Mouse (Mus musculus) forebrain, embryonic 15.5 days (tissue): ENCODE results near the gene Tfap2d. TPM values are rescaled to one million over a fixed set of nuclear protein-coding genes. Genes with fewer than 3 reads are reported as not detected.

Experiments used
- ATAC-seq: fragments of 200-750 bp; cut with Nextera tagmentation; replicated peaks from 2 replicates; pipeline ENCODE4 v1.8.0; 2017; ENCODE audit warnings: mild to moderate bottlenecking, moderate TSS enrichment, moderate library complexity
- H3K27ac ChIP-seq: fragments of 300-500 bp; sonication (generic); replicated peaks from 2 replicates; pipeline ENCODE4 v1.5.1; 2015; ENCODE audit warnings: mild to moderate bottlenecking, inconsistent platforms
- H3K27me3 ChIP-seq: fragments of 300-500 bp; sonication (generic); 2 replicates; pipeline ENCODE4 v1.6.1; 2015; ENCODE audit warnings: inconsistent platforms
- H3K36me3 ChIP-seq: fragments of 300-500 bp; sonication (generic); 2 replicates; pipeline ENCODE4 v1.6.1; 2015; ENCODE audit warnings: mild to moderate bottlenecking, inconsistent platforms
- H3K4me1 ChIP-seq: fragments of 300-500 bp; sonication (generic); 2 replicates; pipeline ENCODE4 v1.6.1; 2015; ENCODE audit warnings: inconsistent platforms
- H3K4me2 ChIP-seq: fragments of 300-500 bp; sonication (generic); replicated peaks from 2 replicates; pipeline ENCODE4 v1.6.1; 2015; ENCODE audit warnings: mild to moderate bottlenecking, inconsistent platforms
- H3K4me3 ChIP-seq: fragments of 300-500 bp; sonication (generic); 2 replicates; pipeline ENCODE4 v1.5.1; 2015; ENCODE audit warnings: mild to moderate bottlenecking, inconsistent platforms
- H3K9ac ChIP-seq: fragments of 300-500 bp; sonication (generic); replicated peaks from 2 replicates; pipeline ENCODE4 v1.6.1; 2015; ENCODE audit warnings: mild to moderate bottlenecking, inconsistent platforms
- H3K9me3 ChIP-seq: fragments of 300-500 bp; sonication (generic); 2 replicates; pipeline ENCODE4 v1.6.1; 2016; ENCODE audit warnings: inconsistent platforms
- WGBS: fragments of 180-500 bp; shearing (Covaris S2); methylation state at CpG from one replicate; pipeline ENCODE4 v1.1.7; 2015; ENCODE audit warnings: mixed read lengths; 5-methylcytosine and 5-hydroxymethylcytosine counted together
- polyA plus RNA-seq: library from polyadenylated mRNA; unstranded; fragments of >200 nt; fragmentation: Nextera tagmentation; extraction: Ambion mirVana; gene quantifications from 2 replicates; pipeline ENCODE4 v1.2.1, GENCODE M21; 2015

Tfap2d gene
- 14.7 and 16.7 TPM in 2 replicates for polyA plus RNA-seq

DNA sequence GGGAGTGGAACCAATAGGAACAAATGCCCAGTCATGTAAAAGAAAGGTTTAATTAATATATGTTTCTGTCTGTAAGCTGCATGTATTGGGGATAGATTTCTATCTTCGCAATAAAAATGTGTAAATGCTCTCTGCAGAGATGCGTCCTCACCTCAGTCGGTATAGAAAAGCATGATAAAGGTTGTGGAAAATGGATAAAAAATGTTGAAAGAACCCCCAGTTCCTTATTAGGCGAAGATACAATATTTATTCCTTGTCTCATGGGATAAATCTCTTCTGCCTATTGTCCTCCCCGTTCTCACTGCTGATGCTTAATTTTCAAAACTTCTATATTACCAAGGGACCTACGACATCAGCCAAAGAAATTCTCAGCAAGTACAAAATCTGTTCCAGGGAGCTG lies at the start of gene Tfap2d:
Gene Tfap2d (plus strand): TSS at position 392 of the 400 bp plus-strand sequence.
- WGBS = 3% methylated on average over 6 of the region's 6 CpGs
- no peak within 1 kb of the TSS for H3K4me2 ChIP-seq
- H3K4me3 ChIP-seq = peak within 1 kb of the TSS; percentile 22
- H3K27me3 ChIP-seq = peaks cover 92% of the 10 kb centered on the region
- H3K4me1 ChIP-seq = no peaks in the 10 kb centered on the region
- no peaks in the 10 kb centered on the region for H3K36me3 ChIP-seq
- H3K9me3 ChIP-seq = no peaks in the 10 kb centered on the region
- no peak within 1 kb of the TSS for H3K9ac ChIP-seq
- peak within 1 kb of the TSS; percentile 56; the same call in 1 of the 2 replicates for H3K27ac ChIP-seq
- ATAC-seq = no peak

DNA sequence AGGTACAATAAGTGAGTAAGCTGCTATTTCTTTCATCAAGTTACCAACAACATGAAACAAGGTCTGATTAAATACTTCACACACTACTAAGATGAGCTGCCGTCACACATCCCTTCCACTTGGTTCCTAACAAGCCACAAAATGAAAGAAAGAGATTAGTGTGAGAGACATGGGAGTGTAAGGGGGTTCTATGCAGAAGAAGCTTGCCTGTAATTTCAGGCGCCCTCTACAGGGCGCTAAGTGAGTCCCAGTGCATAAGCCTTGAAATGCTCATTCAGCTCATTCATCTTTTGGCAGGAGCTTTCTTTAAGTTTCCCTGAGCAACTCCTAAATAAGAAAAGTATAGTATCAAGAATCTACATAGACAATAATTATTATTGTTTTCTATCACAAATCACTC lies 46.5 kb upstream of the Tfap2d start:
- Histone ChIP-seq H3K4me2 (no peak overlapping the region), H3K27ac (no peak overlapping the region), H3K9ac (no peak overlapping the region), H3K4me3 (no peak overlapping the region), H3K9me3 (no peaks in the 10 kb centered on the region), H3K4me1 (no peaks in the 10 kb centered on the region), H3K27me3 (no peaks in the 10 kb centered on the region), H3K36me3 (no peaks in the 10 kb centered on the region)
- 7% methylated on average over 3 of the region's 3 CpGs for WGBS
- 0 out of 2 replicates have a peak, but pooled peaks have one; percentile 60 for ATAC-seq

DNA sequence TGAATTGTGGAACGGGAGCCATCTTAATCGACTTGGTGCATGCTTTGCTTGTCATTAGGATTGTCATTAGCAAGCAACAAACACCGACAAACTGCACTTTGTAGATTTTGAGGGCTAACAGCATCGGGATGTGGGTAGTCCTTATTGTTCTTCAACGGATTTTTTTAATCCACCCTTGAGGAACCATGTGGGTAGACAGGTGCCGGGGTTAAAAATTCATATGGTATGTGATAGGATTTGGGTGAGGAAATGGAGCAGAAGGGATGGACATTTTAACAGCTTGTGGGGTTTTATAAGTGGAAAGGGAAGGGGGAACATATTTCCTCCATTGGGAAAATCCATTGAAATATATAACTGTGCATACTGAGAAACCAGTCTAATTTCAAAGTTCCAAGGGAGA lies 46.0 kb upstream of the Tfap2d start:
- H3K4me2 ChIP-seq = no peak overlapping the region
- ATAC-seq = no peak
- no peaks in the 10 kb centered on the region for H3K9me3 ChIP-seq
- H3K4me1 ChIP-seq = no peaks in the 10 kb centered on the region
- H3K27ac ChIP-seq = no peak overlapping the region
- no peak overlapping the region for H3K9ac ChIP-seq
- H3K36me3 ChIP-seq = no peaks in the 10 kb centered on the region
- H3K27me3 ChIP-seq = no peaks in the 10 kb centered on the region
- H3K4me3 ChIP-seq = no peak overlapping the region
- 70% methylated on average over 6 of the region's 6 CpGs for WGBS

DNA sequence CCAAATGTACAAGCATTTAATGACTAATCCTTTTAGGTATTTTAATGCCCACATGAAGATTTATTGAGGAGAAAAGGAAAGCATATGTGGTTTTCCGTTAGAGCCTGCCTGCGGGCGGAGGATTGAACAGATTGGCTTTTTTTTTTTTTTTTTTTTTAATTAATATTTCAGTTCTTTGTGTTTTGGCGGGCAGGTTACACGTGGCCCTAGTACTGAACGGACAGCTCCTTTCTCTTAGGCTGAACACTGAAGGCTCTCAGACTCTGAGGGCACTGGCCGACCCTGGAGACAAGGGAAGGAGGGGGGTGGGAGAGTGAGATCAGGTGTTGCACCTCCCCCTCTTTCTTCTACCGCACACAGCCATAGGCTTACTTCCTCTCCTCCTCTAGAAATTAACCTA lies 14.7 kb upstream of the Tfap2d start:
- no peaks in the 10 kb centered on the region for H3K4me1 ChIP-seq
- H3K4me2 ChIP-seq = no peak overlapping the region
- no peaks in the 10 kb centered on the region for H3K27me3 ChIP-seq
- H3K9me3 ChIP-seq = no peaks in the 10 kb centered on the region
- H3K36me3 ChIP-seq = no peaks in the 10 kb centered on the region
- ATAC-seq = peak; percentile 63; the same call in 1 of the 2 replicates
- H3K9ac ChIP-seq = no peak overlapping the region
- 7% methylated on average over 8 of the region's 8 CpGs for WGBS
- no peak overlapping the region for H3K4me3 ChIP-seq
- no peak overlapping the region for H3K27ac ChIP-seq

DNA sequence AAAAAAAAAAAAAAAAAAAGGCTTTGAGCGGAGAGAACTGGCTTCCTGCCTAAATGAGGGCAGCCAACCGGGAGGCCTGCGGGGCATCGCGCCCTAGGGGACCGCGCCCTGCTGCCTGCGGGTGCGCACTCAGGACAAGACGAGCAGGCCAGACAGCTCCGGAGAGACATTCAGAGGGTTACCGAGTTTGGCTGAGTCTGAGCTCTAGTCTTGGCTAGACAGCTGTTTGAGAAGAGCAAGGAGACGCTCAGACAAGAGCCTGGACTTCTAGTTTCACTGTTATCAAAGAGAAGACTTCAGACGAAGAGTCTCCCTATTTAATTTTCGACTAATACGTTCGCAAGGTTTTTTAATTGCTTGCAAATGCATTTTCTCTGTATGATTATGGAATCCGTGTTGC lies 5.9 kb upstream of the Tfap2d start:
- H3K36me3 ChIP-seq = no peaks in the 10 kb centered on the region
- H3K27me3 ChIP-seq = peaks cover 55% of the 10 kb centered on the region
- 0 out of 2 replicates have a peak, but pooled peaks have one; percentile 66 for ATAC-seq
- H3K9me3 ChIP-seq = no peaks in the 10 kb centered on the region
- no peak overlapping the region for H3K9ac ChIP-seq
- peaks cover 6% of the 10 kb centered on the region; the same call in 1 of the 2 replicates for H3K4me1 ChIP-seq
- H3K4me3 ChIP-seq = 0 out of 2 replicates have a peak overlapping the region, but pooled peaks have one; percentile 0
- no peak overlapping the region for H3K27ac ChIP-seq
- WGBS = 1% methylated on average over 18 of the region's 18 CpGs
- peak overlapping the region; percentile 29 for H3K4me2 ChIP-seq

DNA sequence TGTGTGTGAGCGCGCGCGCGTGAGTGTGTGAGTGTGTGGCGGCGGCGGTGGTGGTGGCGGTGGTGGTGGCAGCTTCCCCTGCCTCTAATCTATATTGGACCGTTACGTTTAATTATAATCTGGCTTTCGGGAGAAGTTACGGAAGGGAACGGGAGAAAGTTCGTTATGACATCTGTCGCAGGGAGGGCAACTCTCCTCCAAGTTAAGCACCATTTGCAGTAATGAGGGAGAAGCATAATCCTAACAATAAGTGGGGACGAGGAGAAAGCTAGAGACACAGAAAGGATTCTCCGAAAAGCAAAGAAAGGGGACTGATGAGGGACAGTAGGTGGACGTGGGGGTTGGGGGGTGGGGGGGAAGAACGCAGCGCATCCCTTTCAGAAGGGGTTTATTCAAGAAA lies 494 bp downstream of the Tfap2d start:
- H3K9me3 ChIP-seq = no peaks in the 10 kb centered on the region
- H3K27me3 ChIP-seq = peaks cover 93% of the 10 kb centered on the region
- H3K4me1 ChIP-seq = no peaks in the 10 kb centered on the region
- H3K4me3 ChIP-seq = 0 out of 2 replicates have a peak overlapping the region, but pooled peaks have one; percentile 22
- H3K27ac ChIP-seq = no peak overlapping the region
- no peaks in the 10 kb centered on the region for H3K36me3 ChIP-seq
- no peak overlapping the region for H3K9ac ChIP-seq
- H3K4me2 ChIP-seq = no peak overlapping the region
- ATAC-seq = no peak
- WGBS = 0% methylated on average over 21 of the region's 21 CpGs

DNA sequence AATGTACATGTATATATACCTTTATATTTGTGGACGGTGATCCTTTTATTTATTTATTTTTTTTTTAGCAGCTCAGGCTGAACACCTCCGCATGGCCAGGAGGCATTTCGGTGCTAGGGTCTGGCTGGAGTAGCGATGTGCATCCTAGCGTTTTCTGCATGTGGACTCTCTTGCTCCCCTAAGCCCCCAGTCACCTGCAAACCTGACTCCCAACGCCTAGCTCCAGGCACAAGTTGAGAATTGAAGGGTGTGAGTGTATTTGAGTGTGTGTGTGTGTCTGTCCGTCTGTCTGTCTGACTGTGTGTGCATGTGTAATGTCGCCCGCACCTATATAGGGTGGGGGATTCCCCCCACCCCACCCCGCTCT lies 937 bp downstream of the Tfap2d start:
- Histone ChIP-seq H3K4me1 (no peaks in the 10 kb centered on the region), H3K9ac (no peak overlapping the region), H3K36me3 (no peaks in the 10 kb centered on the region), H3K9me3 (no peaks in the 10 kb centered on the region), H3K4me3 (peak overlapping the region; percentile 22), H3K27ac (peak overlapping the region; percentile 56; the same call in 1 of the 2 replicates), H3K27me3 (peaks cover 93% of the 10 kb centered on the region), H3K4me2 (no peak overlapping the region)
- WGBS = 0% methylated on average over 10 of the region's 10 CpGs
- no peak; the same call in 1 of the 2 replicates for ATAC-seq

DNA sequence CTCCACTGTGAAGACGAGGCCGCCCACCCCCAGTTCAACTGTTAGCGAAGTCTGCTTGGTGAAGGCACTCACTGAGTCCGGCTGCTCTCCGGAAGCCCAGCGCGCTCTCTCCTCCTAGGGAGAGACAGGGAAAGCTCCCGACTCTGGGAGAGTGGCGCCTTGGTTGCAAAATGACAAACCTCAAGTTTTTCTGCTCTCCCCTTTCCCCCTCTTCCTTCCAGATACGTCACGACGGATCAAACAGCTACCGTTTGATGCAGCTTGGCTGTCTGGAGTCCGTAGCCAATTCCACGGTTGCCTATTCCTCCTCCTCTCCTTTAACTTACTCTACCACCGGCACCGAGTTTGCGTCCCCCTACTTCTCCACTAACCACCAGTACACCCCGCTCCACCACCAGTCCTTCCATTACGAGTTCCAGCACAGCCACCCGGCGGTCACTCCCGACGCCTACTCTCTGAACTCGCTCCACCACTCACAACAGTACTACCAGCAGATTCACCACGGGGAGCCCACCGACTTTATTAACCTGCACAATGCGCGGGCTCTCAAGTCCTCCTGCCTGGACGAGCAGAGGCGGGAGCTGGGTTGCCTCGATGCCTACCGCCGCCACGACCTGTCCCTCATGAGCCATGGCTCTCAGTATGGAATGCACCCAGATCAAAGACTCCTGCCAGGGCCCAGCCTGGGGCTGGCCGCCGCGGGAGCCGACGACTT lies 1.5 kb downstream of the Tfap2d start:
- WGBS = under 1% methylated on average over 40 of the region's 40 CpGs
- no peaks in the 10 kb centered on the region for H3K9me3 ChIP-seq
- H3K4me1 ChIP-seq = no peaks in the 10 kb centered on the region
- ATAC-seq = peak; percentile 57
- 0 out of 2 replicates have a peak overlapping the region, but pooled peaks have one; percentile 3 for H3K9ac ChIP-seq
- 0 out of 2 replicates have a peak overlapping the region, but pooled peaks have one; percentile 4 for H3K4me2 ChIP-seq
- peak overlapping the region; percentile 22 for H3K4me3 ChIP-seq
- H3K27ac ChIP-seq = peak overlapping the region; percentile 56
- peaks cover 93% of the 10 kb centered on the region for H3K27me3 ChIP-seq
- H3K36me3 ChIP-seq = no peaks in the 10 kb centered on the region

DNA sequence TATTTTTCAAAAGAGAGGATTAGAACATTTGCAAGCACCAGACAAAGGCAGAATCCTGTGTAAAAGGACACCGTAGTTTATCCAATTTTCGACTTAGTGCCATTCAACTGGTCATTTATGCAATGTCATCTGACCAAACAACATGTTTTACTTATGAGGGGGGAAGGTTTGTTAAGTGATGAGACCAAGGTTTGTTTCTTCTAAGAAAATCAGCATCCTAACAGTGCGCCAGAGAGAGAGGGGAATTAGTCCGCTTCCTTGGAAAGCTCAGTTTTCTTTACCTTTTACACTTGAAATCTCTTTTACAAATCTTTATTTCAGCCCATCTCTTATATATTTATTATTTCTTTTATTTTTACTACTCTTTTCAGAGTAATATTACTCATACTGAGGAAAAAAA lies 3.6 kb downstream of the Tfap2d start:
- no peak overlapping the region for H3K4me2 ChIP-seq
- no peak overlapping the region for H3K4me3 ChIP-seq
- H3K9me3 ChIP-seq = no peaks in the 10 kb centered on the region
- no peaks in the 10 kb centered on the region for H3K36me3 ChIP-seq
- H3K27ac ChIP-seq = peak overlapping the region; percentile 23; the same call in 1 of the 2 replicates
- H3K27me3 ChIP-seq = peaks cover 91% of the 10 kb centered on the region
- no peak for ATAC-seq
- H3K4me1 ChIP-seq = no peaks in the 10 kb centered on the region
- WGBS = 3% methylated on average over 4 of the region's 4 CpGs
- H3K9ac ChIP-seq = no peak overlapping the region

DNA sequence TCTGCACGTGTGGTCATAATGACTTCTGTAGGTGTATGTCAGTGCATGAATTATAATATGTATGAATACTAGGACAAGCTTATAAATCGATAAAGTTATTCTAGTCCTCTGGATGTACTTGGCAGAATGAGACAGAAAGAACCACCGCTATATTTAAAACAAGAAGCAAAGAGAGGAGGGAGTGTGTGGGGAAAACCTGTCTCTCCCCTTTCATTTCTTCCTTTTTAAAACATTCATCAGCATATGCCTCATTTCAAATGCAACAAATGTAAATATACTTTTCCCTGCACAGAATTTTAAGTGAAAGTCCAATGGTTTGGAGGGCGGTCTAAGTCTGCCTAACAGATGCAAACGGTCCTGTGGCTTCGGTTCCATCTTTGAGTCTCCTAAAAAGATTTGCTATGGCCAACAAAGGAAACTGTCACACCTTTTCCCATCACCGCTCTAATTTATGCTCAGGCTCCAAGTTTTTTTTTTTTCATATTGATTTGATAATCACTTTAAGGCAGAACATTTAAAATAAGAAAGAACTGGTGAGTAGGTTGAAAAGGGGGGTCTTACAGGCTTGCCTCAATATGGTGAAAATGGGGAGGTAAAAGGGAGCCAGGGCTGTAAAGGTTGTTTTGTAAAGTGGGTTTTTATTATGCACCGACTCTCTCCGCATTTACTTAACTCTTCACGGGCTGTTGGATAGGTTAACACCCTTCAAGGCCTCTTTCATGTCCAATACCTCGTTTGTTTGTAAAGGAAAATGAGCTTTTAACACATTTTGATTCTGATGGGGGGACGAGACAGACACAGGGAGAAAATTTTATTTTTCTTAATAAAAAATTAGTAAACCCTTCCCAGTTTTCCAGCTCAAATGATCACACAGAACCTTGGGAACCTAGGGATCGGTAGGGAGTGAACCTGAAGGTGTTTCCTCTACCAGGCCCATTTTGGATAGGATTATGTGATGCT lies 4.3 kb downstream of the Tfap2d start:
- Histone ChIP-seq H3K4me1 (no peaks in the 10 kb centered on the region), H3K4me2 (no peak overlapping the region), H3K9ac (no peak overlapping the region), H3K36me3 (no peaks in the 10 kb centered on the region), H3K27ac (peak overlapping the region; percentile 42), H3K4me3 (no peak overlapping the region), H3K27me3 (peaks cover 89% of the 10 kb centered on the region), H3K9me3 (no peaks in the 10 kb centered on the region)
- no peak for ATAC-seq
- WGBS = under 1% methylated on average over 13 of the region's 13 CpGs

DNA sequence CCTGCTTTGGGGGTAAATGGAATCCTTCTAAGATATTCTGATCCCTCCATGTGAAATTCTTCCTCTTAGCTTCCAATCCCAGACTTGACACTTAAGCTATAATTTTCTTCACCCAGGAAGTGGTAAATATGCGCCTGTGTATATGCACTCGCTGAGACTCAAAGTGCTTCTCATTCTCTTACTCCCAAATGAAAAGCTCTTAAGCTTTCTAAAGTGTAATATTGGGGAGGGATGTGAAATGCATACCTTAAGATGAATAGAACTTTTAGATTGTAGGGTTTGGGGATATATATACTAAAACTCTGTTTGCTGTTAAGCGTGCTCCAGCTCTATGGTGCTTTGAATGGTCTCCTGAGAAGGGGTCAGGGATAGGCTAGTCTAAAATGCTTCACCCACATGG lies 5.0 kb downstream of the Tfap2d start:
- no peaks in the 10 kb centered on the region for H3K4me1 ChIP-seq
- H3K4me3 ChIP-seq = no peak overlapping the region
- no peak overlapping the region for H3K9ac ChIP-seq
- WGBS = 3% methylated on average over 3 of the region's 3 CpGs
- peaks cover 89% of the 10 kb centered on the region for H3K27me3 ChIP-seq
- H3K9me3 ChIP-seq = no peaks in the 10 kb centered on the region
- ATAC-seq = no peak
- H3K27ac ChIP-seq = peak overlapping the region; percentile 42
- no peak overlapping the region for H3K4me2 ChIP-seq
- no peaks in the 10 kb centered on the region for H3K36me3 ChIP-seq

DNA sequence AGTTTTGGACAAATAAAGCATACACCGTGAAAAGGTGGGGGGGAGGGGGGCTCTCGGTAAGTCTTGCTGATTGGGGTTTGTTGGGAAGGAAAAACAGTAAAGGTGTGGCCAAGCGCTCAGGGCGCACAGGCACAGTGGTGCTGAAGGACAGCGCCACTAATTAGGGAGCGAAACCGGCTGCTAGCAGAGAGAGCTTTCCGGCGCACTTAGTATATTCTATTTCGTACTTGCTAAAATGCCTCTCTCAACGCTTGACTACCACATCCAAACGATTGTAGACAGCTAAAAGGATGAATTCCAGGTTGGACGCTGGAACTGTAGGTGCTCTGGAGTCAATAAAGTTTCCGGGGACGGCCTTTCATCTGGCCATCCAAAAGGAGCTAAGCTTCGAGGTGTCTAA lies 6.9 kb downstream of the Tfap2d start:
- H3K9ac ChIP-seq = no peak overlapping the region
- H3K27me3 ChIP-seq = peaks cover 83% of the 10 kb centered on the region
- ATAC-seq = no peak
- no peaks in the 10 kb centered on the region for H3K4me1 ChIP-seq
- WGBS = under 1% methylated on average over 16 of the region's 16 CpGs
- H3K36me3 ChIP-seq = no peaks in the 10 kb centered on the region
- no peaks in the 10 kb centered on the region for H3K9me3 ChIP-seq
- H3K4me2 ChIP-seq = no peak overlapping the region
- no peak overlapping the region for H3K27ac ChIP-seq
- H3K4me3 ChIP-seq = no peak overlapping the region
